Mouse (Mus musculus) MEL (cell line): ENCODE measurements around the gene Nrl. TPM values are rescaled to one million over a fixed set of nuclear protein-coding genes. Genes with fewer than 3 reads are reported as not detected.

Source experiments
- DNase-seq: peaks from one replicate; pipeline ENCODE4 v3.0.0; 2011; ENCODE audit warnings: low read depth, low spot score
- H3K27ac ChIP-seq: 2 replicates; pipeline ENCODE4 v1.5.1; 2012; ENCODE audit warnings: low read depth, mild to moderate bottlenecking, control low read depth, low read length, moderate library complexity; ENCODE audit not compliant: control insufficient read depth
- H3K27me3 ChIP-seq, 2 experiments: fragments of 150-350 bp in 1 of 2; sonication (generic) in 1 of 2; 2 replicates each; pipeline ENCODE4 v1.6.1; 2012; ENCODE audit warnings: low read length in 2 of 2, mild to moderate bottlenecking in 2 of 2, improper control_type of control experiment in 1 of 2, moderate library complexity in 1 of 2; ENCODE audit not compliant: insufficient read depth in 2 of 2, control insufficient read depth in 1 of 2
- H3K36me3 ChIP-seq, 2 experiments: 2 replicates each; pipeline ENCODE4 v1.6.1; 2012 to 2014; ENCODE audit warnings: low read length in 2 of 2, improper control_type of control experiment in 1 of 2, inconsistent platforms in 1 of 2, mild to moderate bottlenecking in 1 of 2; ENCODE audit not compliant: insufficient read depth in 2 of 2, control insufficient read depth in 1 of 2
- H3K4me1 ChIP-seq, 2 experiments: fragments of 150-350 bp in 1 of 2; sonication (generic) in 1 of 2; 2 replicates each; pipeline ENCODE4 v1.6.1; 2012; ENCODE audit warnings: low read length in 2 of 2, improper control_type of control experiment in 1 of 2, mild to moderate bottlenecking in 1 of 2; ENCODE audit not compliant: insufficient read depth in 2 of 2, control insufficient read depth in 1 of 2
- H3K4me3 ChIP-seq, 2 experiments: fragments of 150-350 bp in 1 of 2; sonication (generic) in 1 of 2; 2 replicates each; pipeline ENCODE4 v1.5.1; 2012; ENCODE audit warnings: low read depth in 2 of 2, low read length in 2 of 2, mild to moderate bottlenecking in 2 of 2, moderate library complexity in 2 of 2, control low read depth in 1 of 2, improper control_type of control experiment in 1 of 2; ENCODE audit not compliant: control insufficient read depth in 1 of 2, insufficient read depth in 1 of 2
- H3K79me2 ChIP-seq: 2 replicates; pipeline ENCODE4 v1.6.1; 2012; ENCODE audit warnings: mild to moderate bottlenecking, low read length, moderate library complexity; ENCODE audit not compliant: control insufficient read depth, poor library complexity, insufficient read depth
- H3K9ac ChIP-seq: 2 replicates; pipeline ENCODE4 v1.6.1; 2012; ENCODE audit warnings: low read depth, mild to moderate bottlenecking, control low read depth, low read length, moderate library complexity; ENCODE audit not compliant: control insufficient read depth, poor library complexity, severe bottlenecking
- H3K9me3 ChIP-seq: fragments of 150-350 bp; sonication (generic); replicated peaks from 2 replicates; pipeline ENCODE4 v1.6.1; 2012; ENCODE audit warnings: mild to moderate bottlenecking, low read length, improper control_type of control experiment, moderate library complexity; ENCODE audit not compliant: insufficient read depth
- CTCF ChIP-seq, 3 experiments: IDR thresholded peaks in 2 of 3; conservative IDR thresholded peaks in 1 of 3; 2 replicates each; pipeline ENCODE4 v1.5.1; 2011 to 2012; ENCODE audit warnings: low read length in 3 of 3, low read depth in 2 of 3, mild to moderate bottlenecking in 2 of 3, improper control_type of control experiment in 1 of 3, inconsistent platforms in 1 of 3, mixed read lengths in 1 of 3, moderate library complexity in 1 of 3; ENCODE audit not compliant: control insufficient read depth in 1 of 3, insufficient read depth in 1 of 3, poor library complexity in 1 of 3, severe bottlenecking in 1 of 3
- ELF1 ChIP-seq: IDR thresholded peaks from 2 replicates; pipeline ENCODE4 v1.6.1; 2014; ENCODE audit warnings: low read depth, mild to moderate bottlenecking, inconsistent platforms, low read length, improper control_type of control experiment, moderate library complexity
- EP300 ChIP-seq, 2 experiments: IDR thresholded peaks; 2 replicates each; pipeline ENCODE4 v1.6.1; 2011; ENCODE audit warnings: improper control_type of control experiment in 2 of 2, low read length in 2 of 2, low read depth in 1 of 2, mild to moderate bottlenecking in 1 of 2
- ETS1 ChIP-seq: IDR thresholded peaks from 2 replicates; pipeline ENCODE4 v1.6.1; 2012; ENCODE audit warnings: low read depth, mild to moderate bottlenecking, inconsistent platforms, low read length, improper control_type of control experiment, moderate library complexity
- GATA1 ChIP-seq: IDR thresholded peaks from 2 replicates; pipeline ENCODE4 v1.6.1; 2011; ENCODE audit warnings: low read depth, low read length, improper control_type of control experiment
- HCFC1 ChIP-seq: IDR thresholded peaks from 2 replicates; pipeline ENCODE4 v1.6.1; 2012; ENCODE audit warnings: low read depth, mild to moderate bottlenecking, inconsistent platforms, low read length, improper control_type of control experiment, moderate library complexity
- MAFK ChIP-seq: IDR thresholded peaks from 2 replicates; pipeline ENCODE4 v1.6.1; 2011; ENCODE audit warnings: low read depth, mild to moderate bottlenecking, low read length, improper control_type of control experiment, borderline replicate concordance
- MEF2A ChIP-seq: IDR thresholded peaks from 2 replicates; pipeline ENCODE4 v1.6.1; 2014; ENCODE audit warnings: low read depth, mild to moderate bottlenecking, inconsistent platforms, low read length, improper control_type of control experiment; ENCODE audit not compliant: poor library complexity, insufficient replicate concordance, severe bottlenecking; ENCODE audit errors: extremely low read depth
- MXI1 ChIP-seq: IDR thresholded peaks from 2 replicates; pipeline ENCODE4 v1.6.1; 2011; ENCODE audit warnings: mild to moderate bottlenecking, low read depth, low read length, improper control_type of control experiment
- NELFE ChIP-seq: IDR thresholded peaks from 2 replicates; pipeline ENCODE4 v1.6.1; 2011; ENCODE audit warnings: low read depth, low read length, improper control_type of control experiment
- NRF1 ChIP-seq: IDR thresholded peaks from 2 replicates; pipeline ENCODE4 v1.6.1; 2014; ENCODE audit warnings: low read depth, mild to moderate bottlenecking, inconsistent platforms, low read length, improper control_type of control experiment, moderate library complexity; ENCODE audit not compliant: poor library complexity, insufficient read depth, severe bottlenecking
- POLR2A ChIP-seq, 2 experiments: IDR thresholded peaks; 2 replicates each; pipeline ENCODE4 v1.6.1; 2011 to 2012; ENCODE audit warnings: low read length in 2 of 2, mild to moderate bottlenecking in 2 of 2, control low read depth in 1 of 2, improper control_type of control experiment in 1 of 2, low read depth in 1 of 2, moderate library complexity in 1 of 2; ENCODE audit not compliant: control insufficient read depth in 1 of 2, insufficient read depth in 1 of 2, poor library complexity in 1 of 2
- POLR2AphosphoS2 ChIP-seq: IDR thresholded peaks from 2 replicates; pipeline ENCODE4 v1.6.1; 2011; ENCODE audit warnings: low read length, improper control_type of control experiment
- RAD21 ChIP-seq: IDR thresholded peaks from 2 replicates; pipeline ENCODE4 v1.6.1; 2011; ENCODE audit warnings: mild to moderate bottlenecking, low read depth, low read length, improper control_type of control experiment
- RCOR1 ChIP-seq: IDR thresholded peaks from 2 replicates; pipeline ENCODE4 v1.6.1; 2012; ENCODE audit warnings: low read depth, mild to moderate bottlenecking, inconsistent platforms, low read length, improper control_type of control experiment
- SIN3A ChIP-seq: IDR thresholded peaks from 2 replicates; pipeline ENCODE4 v1.6.1; 2012; ENCODE audit warnings: low read length, improper control_type of control experiment, inconsistent platforms
- SMC3 ChIP-seq: IDR thresholded peaks from 2 replicates; pipeline ENCODE4 v1.6.1; 2011; ENCODE audit warnings: low read depth, low read length, improper control_type of control experiment
- TBP ChIP-seq: IDR thresholded peaks from 2 replicates; pipeline ENCODE4 v1.8.0; 2011; ENCODE audit warnings: low read depth, low read length, improper control_type of control experiment
- TCF12 ChIP-seq: IDR thresholded peaks from 2 replicates; pipeline ENCODE4 v1.6.1; 2014; ENCODE audit warnings: low read depth, mild to moderate bottlenecking, inconsistent platforms, low read length, improper control_type of control experiment, moderate library complexity
- USF1 ChIP-seq: IDR thresholded peaks from 2 replicates; pipeline ENCODE4 v1.6.1; 2014; ENCODE audit warnings: low read depth, mild to moderate bottlenecking, inconsistent platforms, low read length, improper control_type of control experiment, moderate library complexity
- ZKSCAN1 ChIP-seq: IDR thresholded peaks from 2 replicates; pipeline ENCODE4 v1.6.1; 2012; ENCODE audit warnings: low read depth, mild to moderate bottlenecking, inconsistent platforms, low read length, improper control_type of control experiment, moderate library complexity
- polyA plus RNA-seq, 2 experiments: library from polyadenylated mRNA; stranded (reverse) in 1 of 2; unstranded in 1 of 2; fragments of >175 nt in 1 of 2; fragments of >200 nt in 1 of 2; gene quantifications; 2 replicates each; pipeline versions ENCODE4 v1.2.1 to v1.2.4; 2012; ENCODE audit warnings: low replicate concordance in 2 of 2, low read depth in 1 of 2; ENCODE audit not compliant: insufficient read length in 2 of 2, insufficient read depth in 1 of 2, missing spikeins in 1 of 2
- total RNA-seq: library from RNA; depleted of rRNA; stranded (reverse); fragments of 300-350 nt; gene quantifications from 2 replicates; pipeline ENCODE4 v1.2.3, GENCODE M21; 2012

Gene Nrl
- total and polyA plus RNA-seq, 3 experiments, result not detected

GRCm38 (mm10) chr14:55557003-55557402 lies 32.2 kb upstream of the Nrl start:
- peak overlapping the region; percentile 18 to 29; a peak in 3 of 4 replicates for H3K4me3 ChIP-seq

GRCm38 (mm10) chr14:55555788-55556187 lies 31.0 kb upstream of the Nrl start:
- peaks cover 7 to 25% of the 10 kb centered on the region in 2 experiments; a peak in 3 of 4 replicates for H3K4me1 ChIP-seq

More at GRCm38 (mm10) chr14:55557003-55557402, 32.2 kb upstream of the Nrl start:
- Histone ChIP-seq H3K9ac (peak overlapping the region; percentile 52), H3K9me3 (no peaks in the 10 kb centered on the region), H3K27me3 (no peaks in the 10 kb centered on the region), H3K79me2 (no peaks in the 10 kb centered on the region; the same call in none of the 2 replicates), H3K27ac (peak overlapping the region; percentile 83), H3K36me3 (peaks cover 0 to 36% of the 10 kb centered on the region in 2 experiments; a peak in 2 of 4 replicates), H3K4me1 (peaks cover 7 to 33% of the 10 kb centered on the region in 2 experiments; a peak in 3 of 4 replicates)
- DNase-seq, result peak; percentile 93
- TF ChIP-seq RCOR1, result no peak
- peak; percentile 60 for TF ChIP-seq SMC3
- peak; percentile 81 to 94 (median 84) for TF ChIP-seq CTCF (IDR thresholded peaks at IDR 0.05 in 2 of 3, conservative IDR thresholded peaks at IDR 0.05 in 1 of 3; ENCODE audit: control insufficient read depth in 1 of 3, insufficient read depth in 1 of 3, low read depth in 2 of 3, low read length in 3 of 3, poor library complexity in 1 of 3, severe bottlenecking in 1 of 3)
- peak; percentile 81 for TF ChIP-seq ETS1
- peak; percentile 41; the same call in 1 of the 2 replicates for TF ChIP-seq HCFC1
- peak; percentile 14 to 72; a peak in 1 of 4 replicates for TF ChIP-seq EP300 (IDR thresholded peaks at IDR 0.05; ENCODE audit: low read depth in 1 of 2, low read length in 2 of 2)
- TF ChIP-seq ELF1, result peak; percentile 72; the same call in 1 of the 2 replicates
- no peak for TF ChIP-seq NELFE
- TF ChIP-seq GATA1, result peak; percentile 65; the same call in 1 of the 2 replicates
- peak; percentile 86; the same call in 1 of the 2 replicates for TF ChIP-seq MEF2A
- TF ChIP-seq TCF12, result 0 out of 2 replicates have a peak, but pooled peaks have one; percentile 26
- peak; percentile 66 for TF ChIP-seq RAD21
- TF ChIP-seq NRF1, result no peak
- TF ChIP-seq TBP, result peak; percentile 62; the same call in 1 of the 2 replicates
- no peak for TF ChIP-seq ZKSCAN1
- TF ChIP-seq SIN3A, result peak; percentile 80
- peak in 1 of 2 experiments; percentile 38; a peak in 1 of 4 replicates for TF ChIP-seq POLR2A (IDR thresholded peaks at IDR 0.05; ENCODE audit: control insufficient read depth in 1 of 2, insufficient read depth in 1 of 2, low read depth in 1 of 2, low read length in 2 of 2, poor library complexity in 1 of 2)

More at GRCm38 (mm10) chr14:55555788-55556187, 31.0 kb upstream of the Nrl start:
- H3K27me3 ChIP-seq, result no peaks in the 10 kb centered on the region
- peak; percentile 56 for DNase-seq
- no peak overlapping the region for H3K9ac ChIP-seq
- H3K9me3 ChIP-seq, result no peaks in the 10 kb centered on the region
- no peak overlapping the region for H3K27ac ChIP-seq
- H3K4me3 ChIP-seq, result no peak overlapping the region
- peaks cover 0 to 32% of the 10 kb centered on the region in 2 experiments; a peak in 2 of 4 replicates for H3K36me3 ChIP-seq
- H3K79me2 ChIP-seq, result no peaks in the 10 kb centered on the region; the same call in none of the 2 replicates
- TF ChIP-seq SMC3 (no peak), MAFK (no peak), POLR2AphosphoS2 (no peak), MXI1 (0 out of 2 replicates have a peak, but pooled peaks have one; percentile 33), GATA1 (peak; percentile 52), ETS1 (0 out of 2 replicates have a peak, but pooled peaks have one; percentile 19), USF1 (no peak), HCFC1 (0 out of 2 replicates have a peak, but pooled peaks have one; percentile 2)
- TF ChIP-seq, all 39 proteins: peak for 4
